Mouse (Mus musculus): ENCODE measurements around the gene Ncf1. TPM values are rescaled to one million over a fixed set of nuclear protein-coding genes. Genes with fewer than 3 reads are reported as not detected.

Ncf1 gene
- polyA plus RNA-seq, 1 experiment from 2014 or later = 3.5 TPM

DNA sequence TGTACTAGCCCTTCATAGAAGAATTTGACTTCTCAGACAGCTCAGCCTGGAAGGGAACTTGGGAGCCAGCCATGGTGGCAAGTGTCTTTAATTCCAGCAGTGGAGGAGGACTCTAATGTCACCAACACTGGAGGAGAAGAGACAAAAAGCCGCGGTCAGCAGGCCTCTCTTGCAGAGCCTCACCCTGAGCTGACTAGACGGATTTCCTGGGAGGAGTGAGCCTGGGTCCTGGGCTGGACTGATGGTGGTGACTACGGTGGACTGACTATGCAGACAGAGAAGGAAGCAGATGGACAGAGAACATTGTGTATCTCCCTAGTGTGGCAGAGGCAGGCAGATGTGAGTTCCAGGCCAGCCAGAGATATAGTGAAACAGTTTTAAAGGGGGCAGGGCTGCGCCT lies 2.0 kb upstream of the Ncf1 start:
- 60% methylated on average over 5 of the region's 5 CpGs for WGBS
- no peak overlapping the region for H3K4me2 ChIP-seq (ENCODE audit: low read depth, low read length)
- peaks cover 7% of the 10 kb centered on the region; the same call in 1 of the 2 replicates for H3K36me3 ChIP-seq (ENCODE audit: control insufficient read depth, insufficient read depth)
- no peak for ATAC-seq (replicated peaks; ENCODE audit: extremely low read depth, insufficient read depth, low FRiP score)
- no peaks in the 10 kb centered on the region for H3K27me3 ChIP-seq (ENCODE audit: control insufficient read depth, insufficient read depth, low read length)
- H3K4me3 ChIP-seq (ENCODE audit: low read length) = no peak overlapping the region
- no peak overlapping the region for H3K27ac ChIP-seq (ENCODE audit: low read length)
- no peak overlapping the region for H3K9ac ChIP-seq (ENCODE audit: low read length)
- H3K4me1 ChIP-seq (ENCODE audit: control insufficient read depth, insufficient read depth, low read length) = peaks cover 45% of the 10 kb centered on the region
- H3K9me3 ChIP-seq (replicated peaks; ENCODE audit: control insufficient read depth, low read length) = no peaks in the 10 kb centered on the region

DNA sequence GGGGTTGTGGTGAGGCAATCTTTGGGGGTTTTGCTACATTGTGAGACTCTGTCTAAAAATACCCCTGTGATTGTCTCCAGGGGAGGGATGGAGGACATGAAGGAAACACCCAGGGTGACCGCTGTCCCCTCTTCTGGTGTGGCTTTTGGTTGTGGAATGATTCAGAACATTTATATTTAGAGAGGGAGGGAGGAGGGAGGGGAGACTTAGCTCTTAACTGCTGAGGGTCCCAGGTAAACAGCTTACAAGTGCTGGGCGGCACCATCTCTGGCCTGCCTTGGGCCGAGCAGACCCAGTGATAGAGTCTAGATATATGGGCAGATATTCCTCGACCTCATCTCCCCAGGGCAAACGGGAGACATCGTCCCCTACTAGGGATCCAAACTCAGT lies 1.2 kb downstream of the Ncf1 start:
- Histone ChIP-seq H3K4me2 (ENCODE audit: low read depth, low read length) (no peak overlapping the region), H3K36me3 (ENCODE audit: control insufficient read depth, insufficient read depth) (no peaks in the 10 kb centered on the region), H3K9ac (ENCODE audit: low read length) (no peak overlapping the region), H3K9me3 (replicated peaks; ENCODE audit: control insufficient read depth, low read length) (no peaks in the 10 kb centered on the region), H3K4me3 (ENCODE audit: low read length) (no peak overlapping the region), H3K4me1 (ENCODE audit: control insufficient read depth, insufficient read depth, low read length) (peaks cover 22% of the 10 kb centered on the region), H3K27ac (ENCODE audit: low read length) (no peak overlapping the region), H3K27me3 (ENCODE audit: control insufficient read depth, insufficient read depth, low read length) (no peaks in the 10 kb centered on the region)
- 54% methylated on average over 6 of the region's 6 CpGs for WGBS
- no peak for ATAC-seq (replicated peaks; ENCODE audit: extremely low read depth, insufficient read depth, low FRiP score)

DNA sequence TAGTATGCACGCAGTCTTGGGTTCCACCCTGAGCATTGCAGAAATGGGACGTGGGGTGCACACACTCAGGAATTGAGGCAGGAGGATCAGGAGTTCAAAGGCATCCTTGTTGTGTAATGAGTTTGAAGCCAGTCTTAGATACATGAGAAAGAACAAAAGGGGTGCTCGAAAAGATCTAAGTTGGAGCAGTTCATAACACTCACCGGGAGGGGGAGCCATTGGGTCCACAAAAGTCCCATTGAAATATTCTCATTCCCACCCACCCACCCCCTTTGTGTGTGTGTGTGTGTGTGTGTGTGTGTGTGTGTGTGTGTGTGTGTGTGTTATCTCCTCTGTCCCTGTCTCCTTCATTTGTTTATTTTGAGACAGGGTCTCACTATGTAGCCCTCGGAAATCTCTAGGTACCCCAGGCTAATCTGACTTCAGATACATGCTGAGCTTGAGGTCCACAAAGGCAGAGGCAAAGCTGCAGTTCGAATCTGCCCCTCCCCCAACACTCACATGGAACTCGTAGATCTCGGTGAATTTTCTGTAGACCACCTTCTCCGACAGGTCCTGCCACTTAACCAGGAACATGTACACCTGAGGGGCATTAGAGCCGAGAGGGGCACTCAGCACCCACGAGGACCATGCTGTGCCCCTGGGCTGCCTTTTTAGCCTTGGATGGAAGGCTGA lies 1.7 kb downstream of the Ncf1 start:
- Histone ChIP-seq H3K4me3 (ENCODE audit: low read length) (no peak overlapping the region), H3K4me2 (ENCODE audit: low read depth, low read length) (no peak overlapping the region), H3K9ac (ENCODE audit: low read length) (no peak overlapping the region), H3K27me3 (ENCODE audit: control insufficient read depth, insufficient read depth, low read length) (0 out of 2 replicates have a peak, but pooled peaks cover 2% of the 10 kb centered on the region), H3K4me1 (ENCODE audit: control insufficient read depth, insufficient read depth, low read length) (peaks cover 18% of the 10 kb centered on the region), H3K36me3 (ENCODE audit: control insufficient read depth, insufficient read depth) (no peaks in the 10 kb centered on the region), H3K27ac (ENCODE audit: low read length) (no peak overlapping the region), H3K9me3 (replicated peaks; ENCODE audit: control insufficient read depth, low read length) (no peaks in the 10 kb centered on the region)
- 32% methylated on average over 11 of the region's 11 CpGs for WGBS
- ATAC-seq (replicated peaks; ENCODE audit: extremely low read depth, insufficient read depth, low FRiP score) = no peak

DNA sequence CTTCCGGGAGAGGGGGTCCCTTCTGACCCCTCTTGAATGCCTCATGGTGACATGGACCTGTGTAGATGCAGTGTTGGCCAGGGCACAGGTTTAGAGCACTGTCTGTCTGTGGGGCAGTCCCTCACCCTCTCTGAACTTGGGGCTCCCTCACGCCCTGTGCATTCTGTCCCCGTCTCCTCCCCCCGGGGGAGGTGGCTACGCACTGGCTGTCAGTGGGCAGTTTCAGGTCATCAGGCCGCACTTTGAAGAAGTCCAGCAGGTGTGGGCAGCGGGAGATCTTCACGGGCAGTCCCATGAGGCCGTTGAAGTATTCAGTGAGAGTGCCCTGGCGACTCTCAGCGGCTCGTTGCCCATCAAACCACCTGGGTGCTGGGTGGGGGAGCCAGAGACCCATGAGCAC lies 2.5 kb downstream of the Ncf1 start:
- H3K27me3 ChIP-seq (ENCODE audit: control insufficient read depth, insufficient read depth, low read length) = peaks cover 7% of the 10 kb centered on the region
- peaks cover 10% of the 10 kb centered on the region for H3K4me1 ChIP-seq (ENCODE audit: control insufficient read depth, insufficient read depth, low read length)
- 51% methylated on average over 12 of the region's 12 CpGs for WGBS
- H3K4me3 ChIP-seq (ENCODE audit: low read length) = no peak overlapping the region
- H3K9me3 ChIP-seq (replicated peaks; ENCODE audit: control insufficient read depth, low read length) = no peaks in the 10 kb centered on the region
- H3K36me3 ChIP-seq (ENCODE audit: control insufficient read depth, insufficient read depth) = no peaks in the 10 kb centered on the region
- H3K4me2 ChIP-seq (ENCODE audit: low read depth, low read length) = no peak overlapping the region
- no peak for ATAC-seq (replicated peaks; ENCODE audit: extremely low read depth, insufficient read depth, low FRiP score)
- H3K9ac ChIP-seq (ENCODE audit: low read length) = no peak overlapping the region
- H3K27ac ChIP-seq (ENCODE audit: low read length) = no peak overlapping the region

DNA sequence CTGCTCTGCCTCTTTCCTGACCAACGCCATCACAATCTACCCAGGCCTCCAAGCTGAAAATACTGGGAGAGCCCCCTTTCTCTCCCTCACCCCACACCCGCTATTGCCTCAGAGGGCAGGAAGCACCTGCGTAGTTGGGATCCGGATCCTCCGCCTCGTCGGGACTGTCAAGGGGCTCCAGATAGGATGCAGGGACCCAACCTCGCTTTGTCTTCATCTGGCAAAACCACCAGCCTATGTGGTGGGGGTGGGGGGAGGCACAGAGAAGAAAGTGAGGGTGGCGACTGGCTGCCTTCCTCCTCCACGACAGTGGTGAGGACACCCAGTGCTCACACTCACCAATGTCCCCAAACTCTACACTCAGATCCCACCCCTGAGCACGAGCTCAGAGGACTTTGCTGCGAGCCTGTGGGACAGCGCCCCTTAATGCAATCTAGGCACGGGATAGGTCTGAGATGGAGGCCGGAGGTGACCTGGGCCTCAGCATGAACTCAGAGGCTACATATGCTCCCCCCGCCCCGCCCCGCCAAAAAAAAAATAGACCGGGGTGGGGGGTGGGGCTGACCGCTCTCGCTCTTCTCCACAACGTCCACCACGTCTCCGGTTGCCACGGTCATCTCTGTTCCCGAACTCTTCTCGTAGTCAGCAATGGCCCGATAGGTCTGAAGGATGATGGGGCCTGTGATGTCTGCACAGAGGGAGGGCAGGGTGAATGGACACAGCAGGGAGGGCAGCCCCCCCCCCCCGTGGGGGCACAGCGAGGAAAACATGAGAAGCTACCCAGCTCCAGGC lies 4.1 kb downstream of the Ncf1 start:
- Histone ChIP-seq H3K36me3 (ENCODE audit: control insufficient read depth, insufficient read depth) (no peaks in the 10 kb centered on the region), H3K27ac (ENCODE audit: low read length) (no peak overlapping the region), H3K4me2 (ENCODE audit: low read depth, low read length) (no peak overlapping the region), H3K27me3 (ENCODE audit: control insufficient read depth, insufficient read depth, low read length) (peaks cover 7% of the 10 kb centered on the region), H3K9ac (ENCODE audit: low read length) (no peak overlapping the region), H3K4me1 (ENCODE audit: control insufficient read depth, insufficient read depth, low read length) (peaks cover 10% of the 10 kb centered on the region), H3K9me3 (replicated peaks; ENCODE audit: control insufficient read depth, low read length) (no peaks in the 10 kb centered on the region), H3K4me3 (ENCODE audit: low read length) (no peak overlapping the region)
- ATAC-seq (replicated peaks; ENCODE audit: extremely low read depth, insufficient read depth, low FRiP score) = no peak
- WGBS = 76% methylated on average over 30 of the region's 30 CpGs

DNA sequence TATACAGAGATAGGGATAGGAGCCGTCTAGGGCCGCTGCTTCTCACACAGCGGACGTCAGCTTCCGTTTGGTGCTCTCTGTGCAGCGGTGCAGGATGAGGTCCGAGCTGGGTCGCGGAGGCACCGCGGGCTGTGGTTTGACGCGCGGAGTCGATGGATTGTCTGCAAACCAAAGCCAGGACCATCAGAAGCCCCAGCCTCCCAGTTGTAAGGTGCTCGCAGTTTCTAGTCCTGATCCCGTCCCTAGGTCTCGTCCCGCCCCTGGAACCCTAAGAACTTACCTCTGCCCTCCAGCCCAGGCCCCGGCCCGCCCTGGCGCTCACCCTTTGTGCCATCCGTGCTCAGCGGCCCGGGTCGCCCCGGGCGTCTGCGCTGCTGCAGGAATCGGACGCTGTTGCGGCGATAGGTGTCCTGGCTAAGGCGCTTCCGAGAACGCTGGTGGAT lies 7.7 kb downstream of the Ncf1 start:
- Histone ChIP-seq H3K27ac (ENCODE audit: low read length) (no peak overlapping the region), H3K4me3 (ENCODE audit: low read length) (peak overlapping the region; percentile 37), H3K4me1 (ENCODE audit: control insufficient read depth, insufficient read depth, low read length) (peaks cover 3% of the 10 kb centered on the region; the same call in 1 of the 2 replicates), H3K27me3 (ENCODE audit: control insufficient read depth, insufficient read depth, low read length) (peaks cover 7% of the 10 kb centered on the region), H3K9ac (ENCODE audit: low read length) (peak overlapping the region; percentile 60), H3K36me3 (ENCODE audit: control insufficient read depth, insufficient read depth) (no peaks in the 10 kb centered on the region; the same call in 1 of the 2 replicates), H3K4me2 (ENCODE audit: low read depth, low read length) (peak overlapping the region; percentile 65), H3K9me3 (replicated peaks; ENCODE audit: control insufficient read depth, low read length) (no peaks in the 10 kb centered on the region)
- no peak for ATAC-seq (replicated peaks; ENCODE audit: extremely low read depth, insufficient read depth, low FRiP score)
- 4% methylated on average over 36 of the region's 36 CpGs for WGBS

DNA sequence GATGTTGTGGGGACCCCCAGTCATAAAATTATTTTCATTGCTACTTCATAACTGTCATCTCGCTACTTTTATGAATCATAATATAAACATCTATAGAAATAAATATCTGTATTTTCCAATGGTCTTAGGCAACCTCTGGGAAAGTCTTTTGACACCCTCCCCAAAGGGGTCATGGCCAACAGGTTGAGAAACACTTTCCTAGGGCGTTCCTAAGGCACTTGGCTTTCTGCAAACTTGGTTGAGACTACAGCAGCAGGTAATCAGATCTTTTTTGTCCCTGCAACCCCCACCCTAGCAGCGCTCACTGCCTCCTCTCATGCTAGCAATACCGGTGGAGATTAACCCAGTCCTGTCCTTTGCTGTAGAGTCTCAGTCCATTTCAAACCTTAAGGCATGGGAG lies 8.1 kb downstream of the Ncf1 start:
- 45% methylated on average over 4 of the region's 4 CpGs for WGBS
- no peak overlapping the region for H3K9ac ChIP-seq (ENCODE audit: low read length)
- no peak overlapping the region for H3K4me3 ChIP-seq (ENCODE audit: low read length)
- H3K9me3 ChIP-seq (replicated peaks; ENCODE audit: control insufficient read depth, low read length) = no peaks in the 10 kb centered on the region
- peak overlapping the region; percentile 65; the same call in 1 of the 2 replicates for H3K4me2 ChIP-seq (ENCODE audit: low read depth, low read length)
- peaks cover 4% of the 10 kb centered on the region; the same call in 1 of the 2 replicates for H3K36me3 ChIP-seq (ENCODE audit: control insufficient read depth, insufficient read depth)
- H3K27ac ChIP-seq (ENCODE audit: low read length) = no peak overlapping the region
- no peak for ATAC-seq (replicated peaks; ENCODE audit: extremely low read depth, insufficient read depth, low FRiP score)
- peaks cover 3% of the 10 kb centered on the region; the same call in 1 of the 2 replicates for H3K4me1 ChIP-seq (ENCODE audit: control insufficient read depth, insufficient read depth, low read length)
- H3K27me3 ChIP-seq (ENCODE audit: control insufficient read depth, insufficient read depth, low read length) = peaks cover 7% of the 10 kb centered on the region

DNA sequence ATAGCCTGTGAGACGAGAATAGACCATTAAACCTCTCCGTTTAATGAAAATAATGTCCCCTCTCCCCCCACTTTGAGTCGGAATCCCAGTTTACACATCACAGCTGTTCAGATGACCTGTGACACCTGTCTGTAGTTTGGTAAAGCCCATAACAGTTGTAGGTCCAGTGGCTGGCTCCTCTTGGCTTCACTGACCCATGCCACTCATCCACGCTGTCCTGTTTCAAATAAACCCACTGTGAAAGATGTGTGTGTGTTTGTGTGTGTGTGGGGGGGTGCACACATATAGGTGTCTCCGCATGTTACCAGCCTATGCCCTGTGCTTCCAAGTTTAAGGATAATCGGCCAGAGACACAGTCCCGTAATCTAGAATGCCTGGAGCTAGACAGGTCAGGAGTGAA lies 11.5 kb downstream of the Ncf1 start:
- no peak overlapping the region for H3K4me2 ChIP-seq (ENCODE audit: low read depth, low read length)
- no peak for ATAC-seq (replicated peaks; ENCODE audit: extremely low read depth, insufficient read depth, low FRiP score)
- H3K27ac ChIP-seq (ENCODE audit: low read length) = no peak overlapping the region
- H3K36me3 ChIP-seq (ENCODE audit: control insufficient read depth, insufficient read depth) = peaks cover 4% of the 10 kb centered on the region; the same call in 1 of the 2 replicates
- H3K4me1 ChIP-seq (ENCODE audit: control insufficient read depth, insufficient read depth, low read length) = no peaks in the 10 kb centered on the region
- WGBS = 89% methylated on average over 7 of the region's 7 CpGs
- no peak overlapping the region for H3K9ac ChIP-seq (ENCODE audit: low read length)
- no peaks in the 10 kb centered on the region for H3K9me3 ChIP-seq (replicated peaks; ENCODE audit: control insufficient read depth, low read length)
- peaks cover 6% of the 10 kb centered on the region for H3K27me3 ChIP-seq (ENCODE audit: control insufficient read depth, insufficient read depth, low read length)
- no peak overlapping the region for H3K4me3 ChIP-seq (ENCODE audit: low read length)

All from heart, embryonic 16.5 days (tissue).